Comparison of ENCODE assay signal across 7 mouse cellular contexts in the genomic region with DNA sequence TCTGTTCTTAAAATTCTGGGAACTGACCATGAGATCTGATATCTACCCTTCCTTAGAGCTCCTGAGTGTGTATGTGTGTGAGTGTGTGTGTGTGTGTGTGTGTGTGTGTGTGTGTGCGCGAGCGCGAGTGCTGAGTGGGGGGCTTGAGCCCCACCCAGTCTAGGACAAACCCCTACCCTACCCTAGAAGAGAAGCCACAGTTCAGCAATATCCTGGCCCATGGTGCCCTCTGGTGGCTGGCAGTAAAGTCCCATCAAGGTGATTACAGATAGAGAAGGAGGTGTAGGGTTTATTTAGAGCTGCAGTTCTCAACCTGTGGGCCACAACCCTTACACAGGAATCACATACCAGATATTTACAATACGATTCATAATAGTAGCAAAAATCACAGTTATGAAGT. TPM values are rescaled to one million over a fixed set of nuclear protein-coding genes. Genes with fewer than 3 reads are reported as not detected.
DNase-seq lines count a peak whose midpoint lies in the region; ATAC-seq lines count a peak whose summit lies in the region.

No protein-coding gene starts in this region.

- H3K9me3 ChIP-seq in embryonic facial prominence, embryonic 14.5 days (ENCODE audit: control insufficient read depth, low read length): no peaks in the 10 kb centered on the region
- H3K9me3 ChIP-seq in intestine, embryonic 16.5 days (ENCODE audit: control insufficient read depth, low read length): no peaks in the 10 kb centered on the region
- no peaks in the 10 kb centered on the region for H3K9me3 ChIP-seq in lung, embryonic 15.5 days

- no peaks in the 10 kb centered on the region for H3K4me1 ChIP-seq in embryonic facial prominence, embryonic 14.5 days (ENCODE audit: control insufficient read depth, insufficient read depth, low read length)
- no peaks in the 10 kb centered on the region for H3K4me1 ChIP-seq in intestine, embryonic 16.5 days (ENCODE audit: control insufficient read depth, insufficient read depth, low read length)
- H3K4me1 ChIP-seq in lung, embryonic 15.5 days: no peaks in the 10 kb centered on the region

- H3K4me2 ChIP-seq in embryonic facial prominence, embryonic 14.5 days (ENCODE audit: low read depth, low read length): no peak overlapping the region
- H3K4me2 ChIP-seq in intestine, embryonic 16.5 days (ENCODE audit: low read depth, low read length): no peak overlapping the region
- no peak overlapping the region for H3K4me2 ChIP-seq in lung, embryonic 15.5 days

- no peak overlapping the region for H3K4me3 ChIP-seq in embryonic facial prominence, embryonic 14.5 days (ENCODE audit: low read depth, low read length)
- no peak overlapping the region for H3K4me3 ChIP-seq in intestine, embryonic 16.5 days (ENCODE audit: low read length)
- no peak overlapping the region for H3K4me3 ChIP-seq in lung, embryonic 15.5 days

- H3K27ac ChIP-seq in embryonic facial prominence, embryonic 14.5 days (replicated peaks; ENCODE audit: low read depth, low read length): no peak overlapping the region
- H3K27ac ChIP-seq in intestine, embryonic 16.5 days (ENCODE audit: low read length): no peak overlapping the region
- no peak overlapping the region for H3K27ac ChIP-seq in lung, embryonic 15.5 days

- DNase-seq in right cerebral cortex, adult 2 months (ENCODE audit: low spot score in 2 of 2): peak; percentile 75 to 77
- DNase-seq in right cerebral cortex, adult 18-20 months: no peak
- DNase-seq in adrenal gland, adult 2 months: peak; percentile 58
- peak; percentile 49 for DNase-seq in embryonic facial prominence, embryonic 14.5 days (ENCODE audit: low spot score)
- peak; percentile 68 to 84 for DNase-seq in right cerebral cortex, postnatal 10 days (ENCODE audit: low spot score in 2 of 2)

- no peaks in the 10 kb centered on the region for H3K36me3 ChIP-seq in embryonic facial prominence, embryonic 14.5 days (ENCODE audit: control insufficient read depth, insufficient read depth, low read length)
- no peaks in the 10 kb centered on the region for H3K36me3 ChIP-seq in intestine, embryonic 16.5 days (ENCODE audit: control insufficient read depth, insufficient read depth, low read length)
- H3K36me3 ChIP-seq in lung, embryonic 15.5 days: no peaks in the 10 kb centered on the region

- 15% methylated on average over 5 of the region's 5 CpGs for WGBS in embryonic facial prominence, embryonic 14.5 days
- 17% methylated on average over 5 of the region's 5 CpGs for WGBS in intestine, embryonic 16.5 days
- WGBS in lung, embryonic 15.5 days: 8% methylated on average over 5 of the region's 5 CpGs

- no peak overlapping the region for H3K9ac ChIP-seq in embryonic facial prominence, embryonic 14.5 days (ENCODE audit: low read depth, low read length)
- no peak overlapping the region for H3K9ac ChIP-seq in intestine, embryonic 16.5 days (ENCODE audit: low read depth, low read length)
- no peak overlapping the region for H3K9ac ChIP-seq in lung, embryonic 15.5 days

- H3K27me3 ChIP-seq in embryonic facial prominence, embryonic 14.5 days (replicated peaks; ENCODE audit: control insufficient read depth, insufficient read depth, low read length): no peaks in the 10 kb centered on the region
- H3K27me3 ChIP-seq in intestine, embryonic 16.5 days (replicated peaks; ENCODE audit: control insufficient read depth, insufficient read depth, low read length): no peaks in the 10 kb centered on the region
- no peaks in the 10 kb centered on the region for H3K27me3 ChIP-seq in lung, embryonic 15.5 days

- ATAC-seq in embryonic facial prominence, embryonic 14.5 days (ENCODE audit: low read depth): peak; percentile 71; the same call in 1 of the 2 replicates
- ATAC-seq in intestine, embryonic 16.5 days: peak; percentile 61
- ATAC-seq in lung, embryonic 15.5 days (ENCODE audit: borderline replicate concordance, extremely low read depth, low FRiP score, low TSS enrichment): 0 out of 2 replicates have a peak, but pooled peaks have one; percentile 42

RNA-seq across cellular contexts. Expression of a gene that starts 7.6 kb away (rescaled TPM):
- total RNA-seq in adrenal gland, adult 2 months (2021): 100 to 1,000 TPM in 1 of 2 experiments, 10 to 100 TPM in 1; 90.9 to 108 TPM
- 58.0 and 63.5 TPM in 2 replicates for polyA plus RNA-seq in adrenal gland, adult 2 months (2012; rRNA removed)
- polyA plus RNA-seq in embryonic facial prominence, embryonic 14.5 days (2014; fragmentation: Nextera tagmentation; extraction: Ambion mirVana): 43.8 and 47.9 TPM in 2 replicates
- 33.6 and 33.8 TPM in 2 replicates for polyA plus RNA-seq in intestine, embryonic 16.5 days (2015; fragmentation: Nextera tagmentation; extraction: Ambion mirVana)
- 40.8 and 44.5 TPM in 2 replicates for polyA plus RNA-seq in lung, embryonic 15.5 days (2015; fragmentation: Nextera tagmentation; extraction: Ambion mirVana)

RNA-seq across cellular contexts. Expression of a gene that starts 11.3 kb away (rescaled TPM):
- 10 to 100 TPM; 35.9 to 53.9 TPM for total RNA-seq in adrenal gland, adult 2 months (2021)
- polyA plus RNA-seq in adrenal gland, adult 2 months (2012; rRNA removed): 32.0 and 51.8 TPM in 2 replicates
- 6.5 and 8.2 TPM in 2 replicates for polyA plus RNA-seq in embryonic facial prominence, embryonic 14.5 days (2014; fragmentation: Nextera tagmentation; extraction: Ambion mirVana)
- polyA plus RNA-seq in intestine, embryonic 16.5 days (2015; fragmentation: Nextera tagmentation; extraction: Ambion mirVana): 1.6 and 1.7 TPM in 2 replicates
- 0.35 and 0.59 TPM in 2 replicates for polyA plus RNA-seq in lung, embryonic 15.5 days (2015; fragmentation: Nextera tagmentation; extraction: Ambion mirVana)
